Mouse (Mus musculus) heart, adult 11 months (tissue): ENCODE results near the gene Dedd2.

ENCODE experiments used
- DNase-seq: peaks from one replicate; pipeline ENCODE4 v3.0.0; 2022

Gene Dedd2

DNA sequence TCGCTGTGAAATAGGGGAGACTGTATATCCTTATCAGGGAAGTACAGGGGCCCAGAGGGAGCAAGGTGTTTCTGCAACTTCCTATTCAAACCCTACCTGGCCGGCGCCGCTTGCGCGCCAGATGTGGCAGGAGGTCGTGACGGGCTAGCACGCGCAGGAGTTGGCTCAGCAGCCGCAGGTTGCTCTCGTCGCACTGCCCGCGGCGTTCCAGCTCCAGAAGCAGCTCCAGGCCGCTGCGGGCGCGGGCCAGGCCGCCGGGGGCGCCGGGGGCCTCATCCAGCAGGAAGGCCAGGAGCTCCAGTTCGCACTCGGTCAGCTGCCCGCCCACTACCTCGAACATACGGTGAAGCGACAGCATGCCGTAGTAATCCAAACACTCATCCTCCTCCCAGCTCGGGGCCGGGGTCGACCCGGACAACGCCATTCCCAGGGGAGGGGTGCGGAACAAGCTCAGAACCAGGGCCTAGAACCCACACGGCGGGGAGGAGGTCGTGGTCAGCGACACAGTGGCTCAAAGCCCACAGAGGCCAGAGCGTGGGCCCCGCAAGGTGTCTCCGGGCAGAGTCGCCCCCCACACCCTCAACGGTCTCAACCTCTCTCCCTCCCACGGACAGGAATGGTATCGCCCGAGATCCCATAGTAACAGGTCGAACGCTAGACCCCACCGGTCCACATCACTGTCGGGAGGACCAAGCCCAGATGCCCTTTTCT, 1.6 kb downstream of the Dedd2 start:
- DNase-seq, result peak; percentile 96

DNA sequence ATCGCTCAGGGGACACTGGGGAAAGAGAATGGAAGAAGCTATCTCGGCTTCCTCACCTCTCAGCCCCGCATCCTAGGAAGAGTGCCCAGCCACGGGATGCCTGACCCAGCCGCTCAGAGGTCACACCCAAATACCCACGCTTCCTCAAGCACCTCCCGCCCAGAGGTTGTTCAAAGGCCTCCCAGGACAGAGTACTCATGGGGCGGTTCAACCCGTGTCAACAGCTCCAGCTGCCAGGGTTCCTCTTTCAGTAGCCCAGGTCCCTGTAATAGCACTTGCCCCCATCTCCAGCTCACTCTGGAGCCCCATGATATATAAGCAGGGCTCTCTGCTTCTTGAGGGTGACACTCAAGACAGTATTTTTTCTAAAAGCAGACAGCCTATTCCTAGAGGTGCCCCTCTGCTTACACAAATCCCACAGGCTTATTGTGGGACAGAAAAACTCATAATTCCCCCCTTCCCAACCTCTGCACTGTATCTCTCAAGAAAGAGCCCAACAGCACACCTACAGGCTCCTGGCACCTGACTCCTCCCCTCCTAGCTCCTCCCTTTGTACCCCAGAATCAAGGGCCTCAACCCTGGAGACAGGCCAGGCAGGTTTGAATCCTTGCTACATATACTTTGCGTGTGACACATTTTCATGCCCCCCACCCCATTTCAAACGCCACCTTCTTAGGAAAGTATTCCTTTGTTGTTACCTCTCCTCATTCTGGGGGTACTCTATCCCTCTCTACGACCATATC, 2.6 kb downstream of the Dedd2 start:
- DNase-seq, result no peak

DNA sequence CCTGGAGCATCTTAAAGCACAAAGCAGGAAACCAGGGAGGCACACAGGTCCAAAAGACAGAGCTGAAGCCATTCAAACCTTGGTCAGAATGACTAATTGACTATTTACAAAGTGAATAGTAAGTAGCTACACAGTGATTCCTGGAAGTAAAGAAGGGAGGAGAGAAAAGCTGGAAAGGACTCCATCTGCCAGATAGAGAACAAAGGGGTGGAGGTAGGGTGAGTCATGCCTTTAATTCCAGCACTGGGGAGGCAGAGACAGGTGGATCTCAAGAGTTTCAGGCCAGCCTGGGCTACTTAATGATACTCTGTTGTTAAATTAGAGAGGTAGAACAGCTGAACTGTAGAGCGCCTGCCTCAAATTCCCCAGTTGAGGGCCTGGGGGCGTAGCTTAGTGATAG, 6.2 kb downstream of the Dedd2 start:
- DNase-seq, result no peak

DNA sequence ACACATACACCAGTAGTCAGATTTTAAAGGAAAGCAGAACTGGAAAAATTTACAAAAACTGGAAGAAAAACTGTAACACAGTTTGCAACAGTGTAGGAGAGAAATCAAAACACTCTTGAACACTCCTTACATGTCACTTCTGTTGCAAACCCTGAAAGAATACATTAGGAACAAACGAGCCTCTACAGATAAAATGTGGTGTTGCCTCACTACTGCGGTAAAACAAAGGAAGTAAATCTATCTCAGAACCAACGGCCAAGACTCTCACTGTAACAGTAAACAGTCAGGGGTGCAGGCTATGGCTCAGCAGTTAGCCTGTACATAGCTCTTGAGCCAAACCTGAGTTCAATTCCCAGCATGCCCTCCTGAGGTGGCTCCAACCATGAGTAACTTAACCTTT, 7.3 kb downstream of the Dedd2 start:
- DNase-seq, result no peak

DNA sequence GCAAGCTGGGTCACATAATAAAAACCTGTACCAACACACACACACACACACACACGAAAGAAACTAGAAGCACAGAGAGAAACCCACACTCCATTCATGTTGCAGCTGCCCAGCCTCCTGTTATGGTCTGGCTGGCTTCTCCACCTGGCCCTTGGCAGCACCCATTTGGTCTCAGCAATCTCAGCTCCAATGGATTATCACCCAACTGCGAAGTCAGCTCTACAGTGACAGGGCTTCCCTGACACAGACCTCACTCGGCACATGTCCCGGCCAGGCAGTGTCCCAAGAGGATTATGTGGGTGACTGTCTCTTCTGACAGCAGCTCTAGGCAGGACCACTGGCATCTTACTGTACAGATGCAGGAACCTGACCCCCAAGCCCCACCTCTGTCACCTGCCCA, 9.9 kb downstream of the Dedd2 start:
- peak; percentile 92 for DNase-seq

DNA sequence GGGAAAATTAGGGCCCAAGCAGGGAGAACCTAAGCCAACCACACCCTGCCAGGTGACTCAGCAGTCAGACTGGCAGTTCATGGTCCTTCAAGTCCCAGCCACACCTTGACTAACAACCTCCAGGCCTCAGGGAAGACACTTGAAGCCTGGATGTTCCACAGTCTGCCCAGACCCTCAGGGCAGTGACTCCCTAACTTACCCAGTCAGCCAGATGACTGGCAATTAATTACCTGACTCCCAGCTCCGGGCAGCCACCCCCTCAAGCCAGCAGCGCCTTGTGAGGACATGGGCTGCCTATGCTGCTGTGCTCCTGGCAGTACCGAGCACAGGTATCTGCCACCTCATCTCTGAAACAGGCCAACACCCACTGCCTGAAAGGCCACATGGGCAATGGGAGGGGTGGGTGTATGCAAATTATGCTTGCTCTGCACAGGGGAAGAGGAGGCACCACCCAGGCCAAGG, 11.2 kb downstream of the Dedd2 start:
- DNase-seq, result peak; percentile 88

DNA sequence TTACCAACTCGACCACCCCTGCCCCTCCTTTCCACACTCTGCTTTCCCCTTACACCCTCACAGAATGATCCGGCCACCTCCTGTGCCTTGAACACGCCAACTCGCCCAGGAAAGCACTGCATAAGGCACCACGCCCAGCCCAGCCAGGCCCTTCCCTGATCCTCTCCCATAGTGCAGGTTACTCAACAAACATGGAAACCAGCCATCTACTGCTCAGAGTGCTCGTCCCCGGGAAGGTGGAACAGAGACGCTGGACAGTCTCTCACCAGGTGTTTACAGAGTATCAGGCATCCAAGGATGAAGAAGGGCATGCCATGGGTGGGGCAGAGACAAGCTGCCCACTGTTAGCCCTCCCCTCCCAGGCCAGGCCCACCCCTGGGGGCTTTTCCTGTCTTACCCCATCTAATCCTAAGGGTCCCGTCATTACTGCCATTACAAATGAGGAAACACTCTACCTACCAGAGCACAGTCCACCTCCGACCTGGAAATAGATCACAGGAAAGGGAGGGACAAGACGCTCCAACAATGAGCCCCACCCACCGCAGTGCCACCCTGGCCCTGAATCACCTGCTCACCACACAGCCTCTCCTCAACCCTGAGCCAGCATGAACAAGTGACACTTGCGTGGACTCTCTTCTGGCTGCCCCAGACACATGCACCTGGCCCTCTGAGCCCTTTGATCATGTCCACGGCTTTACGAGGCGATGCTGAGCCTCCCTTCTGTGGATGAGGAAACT, 14.2 kb downstream of the Dedd2 start:
- peak; percentile 90 for DNase-seq

DNA sequence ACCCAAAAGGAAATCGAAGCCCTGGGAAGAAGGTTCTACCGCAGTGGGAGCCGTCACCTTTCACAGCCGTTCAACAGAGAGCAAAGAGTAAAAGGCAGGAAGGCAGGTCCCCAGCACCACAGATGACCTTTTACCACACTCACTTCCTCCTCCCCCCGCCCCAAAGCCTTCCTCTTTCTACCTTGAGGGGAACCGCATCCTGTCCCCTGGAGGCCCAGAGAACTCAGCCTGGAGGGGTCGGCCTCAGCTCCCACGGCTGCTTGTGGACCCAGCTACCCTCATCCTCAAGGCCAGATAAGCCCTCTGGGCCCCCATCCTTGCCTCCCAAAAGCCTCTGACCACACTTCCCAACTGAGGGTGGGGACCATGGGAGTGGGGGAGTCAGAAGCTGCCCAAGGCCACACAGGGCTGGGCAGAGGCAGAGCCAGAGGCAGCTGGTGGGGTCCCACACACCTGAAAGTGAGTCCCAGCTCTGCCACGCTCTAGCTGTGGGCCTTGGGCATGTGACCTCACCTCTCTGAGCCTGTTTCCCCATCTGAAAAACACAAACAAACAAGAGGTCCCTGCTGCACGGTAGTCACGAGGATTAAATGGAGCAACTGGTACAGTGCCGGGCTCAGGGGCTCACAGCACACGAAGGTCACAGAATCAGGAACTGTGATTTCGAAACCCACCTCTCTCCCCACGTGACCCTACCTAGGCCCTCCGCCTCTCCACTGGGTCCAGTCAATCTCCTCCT, 14.9 kb downstream of the Dedd2 start:
- DNase-seq, result no peak

DNA sequence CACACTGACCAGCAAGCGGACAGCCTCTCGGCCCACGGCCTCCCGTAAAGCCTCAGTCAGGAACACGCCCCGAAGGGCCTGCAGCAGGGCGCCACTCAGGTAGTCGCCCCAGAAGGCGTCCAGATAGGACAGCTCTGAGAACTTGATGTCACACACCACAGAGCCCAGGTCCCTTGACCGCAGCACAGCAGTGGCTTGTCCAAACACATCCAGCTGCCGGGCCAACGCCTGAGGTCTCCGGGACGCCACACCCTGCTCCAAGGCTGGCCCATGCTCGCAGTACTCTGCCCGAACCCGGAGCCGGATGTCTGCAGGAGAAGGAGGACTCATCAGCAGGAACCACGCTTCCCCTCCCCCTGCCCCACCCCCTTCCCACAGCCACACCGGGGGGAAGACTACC, 16.8 kb downstream of the Dedd2 start:
- peak; percentile 90 for DNase-seq

DNA sequence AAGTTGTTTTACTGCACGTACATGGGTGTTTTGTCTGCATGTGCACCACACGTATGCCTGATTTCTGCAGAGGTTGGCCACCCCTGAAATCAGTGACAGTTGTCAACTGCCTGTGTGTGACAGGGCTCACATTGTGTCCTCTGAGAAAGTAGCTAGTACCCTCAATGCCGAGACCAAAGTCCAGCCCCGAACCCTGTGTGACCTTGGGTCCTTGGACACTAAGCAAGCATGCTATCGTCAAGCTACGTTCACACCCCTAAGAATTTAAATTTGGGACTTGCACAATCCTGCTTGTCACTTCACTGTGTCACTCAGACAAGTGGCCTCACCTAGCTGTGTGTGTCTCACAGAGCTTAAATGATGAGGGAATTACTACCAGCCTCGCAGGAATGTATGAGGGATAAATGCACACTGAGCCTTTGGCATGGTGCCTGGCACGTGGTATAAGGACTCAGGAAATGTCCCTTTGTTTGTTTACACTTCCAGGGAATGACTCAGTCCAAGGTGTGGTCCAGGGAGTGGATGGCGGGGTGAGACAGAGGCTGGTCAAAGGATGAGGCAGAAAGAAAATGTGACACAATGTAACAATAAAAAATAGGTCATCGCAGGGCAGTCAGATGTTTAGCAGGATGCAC, 22.9 kb downstream of the Dedd2 start:
- DNase-seq, result peak; percentile 85

DNA sequence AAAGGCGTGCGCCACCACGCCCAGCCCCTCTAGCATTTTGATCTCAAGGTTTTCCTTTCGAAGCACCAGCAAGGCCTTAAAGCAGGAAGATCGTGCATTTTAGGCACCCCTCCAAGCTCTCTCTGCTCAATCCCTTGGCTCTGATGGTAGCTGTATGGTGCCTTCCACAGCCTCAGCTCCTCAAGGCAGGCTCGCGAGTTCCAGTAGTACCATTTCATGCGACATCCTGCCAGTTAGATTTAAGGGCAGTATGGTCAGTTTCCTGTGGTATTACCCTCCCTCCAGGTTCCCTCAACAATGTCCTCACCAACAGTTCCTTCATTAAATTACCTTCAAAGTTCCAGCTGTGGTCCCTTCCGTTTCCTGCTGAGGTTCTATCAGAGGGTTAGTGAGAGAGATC, 24.3 kb downstream of the Dedd2 start:
- no peak for DNase-seq

DNA sequence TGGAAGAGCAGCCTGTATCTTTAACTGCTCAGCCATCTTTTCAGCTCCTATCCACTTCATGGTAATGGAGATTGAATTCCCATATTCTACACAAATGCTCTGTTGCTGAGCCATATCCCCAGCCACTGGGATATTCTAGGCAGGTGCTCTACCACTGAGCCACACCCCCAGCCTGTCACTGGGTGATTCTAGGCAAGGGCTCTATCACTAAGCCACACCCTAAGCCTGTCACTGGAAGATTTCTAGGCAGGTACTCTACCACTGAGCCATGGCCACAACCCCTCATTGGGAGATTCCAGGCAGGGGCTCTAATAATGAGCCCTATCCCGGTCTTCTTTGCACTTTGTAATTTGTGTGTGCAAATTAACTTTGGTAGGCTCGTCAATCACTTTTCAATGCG, 25.3 kb downstream of the Dedd2 start:
- no peak for DNase-seq

DNA sequence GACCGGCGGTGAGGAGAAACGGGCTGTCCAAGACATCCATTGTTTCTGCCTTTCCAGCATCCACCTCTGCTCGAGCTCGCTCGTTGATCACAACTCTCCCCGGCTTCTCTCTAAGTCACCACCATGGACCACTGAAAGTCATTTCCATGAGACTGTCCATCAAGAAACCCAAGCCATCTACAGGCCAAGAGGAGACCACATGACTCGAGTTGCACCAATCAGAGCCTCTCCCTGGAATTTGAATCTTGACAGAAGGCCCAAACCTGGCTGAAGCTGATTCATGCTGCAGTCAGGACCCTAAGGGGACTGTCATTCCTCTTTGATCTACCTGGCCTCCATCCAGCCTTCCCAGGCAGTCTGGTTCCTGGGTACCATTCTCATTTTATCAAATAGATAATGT, 28.3 kb downstream of the Dedd2 start:
- no peak for DNase-seq

DNA sequence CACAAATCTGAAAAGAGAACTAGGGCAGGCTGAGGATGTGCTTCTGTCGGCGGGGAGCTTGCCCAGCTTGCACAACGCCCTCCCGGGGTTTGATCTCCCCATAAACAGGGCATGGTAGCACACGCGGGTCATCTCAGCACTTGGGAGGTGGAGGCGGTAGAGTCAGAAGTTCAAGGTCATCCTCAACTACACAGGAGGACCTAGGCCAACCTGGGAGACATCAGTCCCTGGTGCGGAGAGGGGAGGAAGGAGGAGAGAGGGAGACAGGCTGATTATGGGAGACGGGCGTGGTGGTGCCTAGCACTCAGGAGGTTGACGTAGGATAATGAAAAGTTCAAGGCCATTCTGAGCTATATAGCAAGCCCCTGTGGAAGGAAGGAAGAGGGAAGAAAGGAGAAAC, 29.6 kb downstream of the Dedd2 start:
- DNase-seq, result no peak

DNA sequence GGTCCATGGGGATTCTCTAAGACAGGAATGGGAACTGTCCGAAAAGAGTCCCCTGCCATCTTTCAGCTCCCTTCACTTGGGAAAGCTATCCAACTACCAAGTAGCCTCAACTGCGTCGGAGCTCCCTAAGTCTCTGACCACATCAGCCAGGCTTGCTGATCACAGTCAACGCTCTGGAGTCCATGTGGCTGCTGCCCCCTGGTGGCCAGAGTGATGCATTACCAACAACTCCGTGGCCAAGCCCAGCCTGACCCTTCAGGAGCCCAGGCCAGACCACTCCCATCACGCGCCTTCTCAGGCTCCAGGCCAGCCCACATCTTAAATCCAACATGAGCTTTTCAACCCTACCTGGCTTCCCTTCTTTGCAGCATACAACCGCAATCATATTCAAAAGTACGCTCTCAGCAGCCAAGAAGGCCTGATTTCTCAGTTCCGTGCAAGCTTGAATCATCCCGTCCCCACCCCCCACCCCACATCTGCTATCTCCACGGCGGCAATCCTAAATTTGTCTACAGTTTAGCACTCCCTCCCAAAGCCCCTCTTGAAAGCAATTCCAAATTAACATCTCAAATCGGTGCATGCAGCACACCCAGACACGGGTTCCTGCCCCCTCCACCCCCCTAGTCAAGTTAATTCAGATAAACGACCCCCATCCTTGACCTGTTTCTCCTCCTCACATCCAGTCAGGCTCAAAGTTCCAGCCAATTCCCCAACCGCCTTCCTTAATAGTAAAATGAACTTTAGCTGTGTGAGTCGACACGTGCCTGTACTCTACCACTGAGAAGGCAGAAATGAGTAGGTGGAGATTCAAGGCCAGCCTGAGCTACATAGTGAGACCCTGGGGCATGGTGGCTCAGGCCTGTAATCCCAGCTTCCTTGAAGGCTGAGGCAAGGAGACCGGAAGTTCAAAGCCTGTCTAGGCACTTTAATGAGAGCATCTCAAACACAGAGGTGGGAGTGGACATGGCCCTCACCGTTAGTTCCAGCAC, 32.5 kb downstream of the Dedd2 start:
- DNase-seq, result peak; percentile 97

DNA sequence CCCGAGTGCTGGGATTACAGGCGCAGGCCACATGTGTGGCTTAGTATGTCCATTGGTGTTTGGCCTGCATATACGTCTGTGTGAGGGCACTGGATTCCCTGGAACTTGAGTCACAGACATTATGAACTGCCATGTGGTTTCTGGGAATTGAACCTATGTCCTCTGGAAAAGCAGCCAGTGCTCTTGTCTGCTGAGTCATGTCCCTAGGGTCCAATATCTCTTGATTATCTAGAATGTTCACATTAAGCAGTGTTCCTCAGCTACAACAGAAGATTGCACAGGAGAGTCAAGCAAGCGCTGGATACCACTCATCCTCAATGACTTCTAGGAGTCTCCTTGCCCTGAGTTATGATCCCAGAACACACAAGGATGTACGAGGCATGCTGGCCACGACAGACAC, 36.3 kb downstream of the Dedd2 start:
- DNase-seq, result no peak

DNA sequence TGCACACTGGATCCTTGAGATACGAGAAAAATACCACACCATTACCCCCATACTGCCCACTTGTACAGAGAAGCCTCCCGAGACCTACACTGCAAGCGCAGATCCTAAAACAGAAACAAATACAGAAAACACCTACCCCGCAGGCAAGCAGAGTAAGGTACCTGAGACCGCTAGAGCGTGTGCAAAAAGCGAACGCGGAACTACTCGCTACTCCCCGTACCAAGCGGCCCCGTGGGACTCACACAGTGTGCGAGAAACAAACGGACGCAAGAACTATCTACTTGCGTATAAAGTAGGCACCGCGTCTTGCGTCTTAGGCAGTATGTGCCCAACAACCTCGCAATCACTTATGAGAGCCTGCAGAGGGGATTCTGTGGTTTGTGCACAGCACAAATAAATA, 38.6 kb downstream of the Dedd2 start:
- no peak for DNase-seq

DNA sequence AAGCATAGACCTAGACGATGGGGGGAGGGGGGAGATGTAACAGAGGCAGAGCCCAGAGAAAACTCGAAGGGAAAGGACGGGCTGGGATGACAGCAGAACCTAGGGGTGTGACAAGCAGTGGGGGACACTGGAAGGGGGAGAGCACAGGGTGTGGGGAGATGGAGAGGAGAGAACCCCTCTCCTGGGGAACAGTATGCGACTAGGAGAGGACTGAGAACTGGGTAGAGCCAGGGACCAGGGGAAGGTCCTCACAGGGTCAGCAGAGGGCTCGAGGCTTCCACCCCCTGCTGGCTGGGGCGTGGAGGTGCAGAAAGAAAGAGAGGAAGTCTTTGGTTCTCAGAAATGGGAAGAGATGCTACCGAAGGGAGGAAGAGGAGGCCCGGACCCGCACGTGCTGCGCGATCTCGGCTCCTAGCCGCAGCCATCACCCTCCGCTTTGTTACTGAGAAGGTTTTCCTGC, 39.1 kb downstream of the Dedd2 start:
- DNase-seq, result peak; percentile 93

DNA sequence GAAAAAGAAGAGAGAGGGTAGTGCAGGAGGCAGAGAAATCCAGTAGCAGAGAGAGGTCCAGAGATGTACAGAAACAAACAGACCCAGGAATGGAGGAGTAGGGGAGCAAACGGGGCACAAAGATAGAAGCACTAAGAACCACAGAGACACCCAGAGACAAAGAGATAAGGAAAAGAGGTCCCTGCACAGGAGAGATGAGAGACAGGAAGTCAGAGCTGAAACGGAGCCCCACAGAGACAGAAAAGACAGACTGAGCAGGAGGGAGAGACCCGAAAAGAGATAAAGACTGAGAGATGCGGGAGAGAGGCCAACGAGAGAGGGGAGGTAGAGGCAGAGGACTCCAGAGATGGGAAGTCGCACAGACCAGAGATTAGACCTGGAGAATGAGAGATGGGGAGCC, 39.9 kb downstream of the Dedd2 start:
- no peak for DNase-seq

DNA sequence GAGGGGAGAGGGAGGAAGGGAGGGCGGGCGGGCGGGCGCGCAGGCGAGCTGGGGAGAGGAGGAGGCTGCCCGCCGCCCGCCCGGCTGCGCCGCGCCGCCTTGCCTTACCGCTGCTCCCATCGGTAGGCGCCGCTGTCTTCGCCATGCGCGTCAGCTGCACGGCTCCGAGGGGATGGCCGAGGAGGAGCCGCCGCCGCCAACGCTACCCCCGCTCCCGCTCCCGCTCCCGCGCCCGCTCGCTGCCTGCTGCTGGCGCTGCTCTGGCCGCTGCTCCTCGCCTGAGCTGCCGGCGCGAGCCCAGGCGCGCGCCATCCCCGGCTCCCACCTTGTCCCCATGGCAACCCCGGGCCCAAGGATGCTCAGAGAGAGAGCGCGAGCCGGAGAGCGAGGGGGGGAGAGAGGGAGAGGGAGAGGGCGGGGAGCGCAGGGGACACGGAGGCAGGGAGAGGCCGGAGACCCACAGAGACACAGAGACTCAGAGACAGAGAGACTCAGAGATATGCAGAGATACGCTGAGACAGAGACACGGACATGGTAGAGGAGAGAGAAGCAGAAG, 40.7 kb downstream of the Dedd2 start, which contains the start of gene Pou2f2:
TSS of gene Pou2f2 (minus strand) at position 121 of the 556 bp plus-strand sequence.
- DNase-seq, result peak; percentile 96
